Mouse (Mus musculus) liver, adult 2 months (tissue): Measurements from ENCODE around the gene Dazap2.

Source experiments
- CTCF ChIP-seq: fragments of 200-500 bp; IDR thresholded peaks from 2 replicates; pipeline ENCODE4 v1.5.1; 2011; ENCODE audit warnings: low read depth, low read length, control low read depth
- POLR2A ChIP-seq: fragments of 200-500 bp; IDR thresholded peaks from 2 replicates; pipeline ENCODE4 v1.6.1; 2011; ENCODE audit warnings: low read length, control low read depth; ENCODE audit not compliant: insufficient read depth; ENCODE audit errors: extremely low read depth

DNA sequence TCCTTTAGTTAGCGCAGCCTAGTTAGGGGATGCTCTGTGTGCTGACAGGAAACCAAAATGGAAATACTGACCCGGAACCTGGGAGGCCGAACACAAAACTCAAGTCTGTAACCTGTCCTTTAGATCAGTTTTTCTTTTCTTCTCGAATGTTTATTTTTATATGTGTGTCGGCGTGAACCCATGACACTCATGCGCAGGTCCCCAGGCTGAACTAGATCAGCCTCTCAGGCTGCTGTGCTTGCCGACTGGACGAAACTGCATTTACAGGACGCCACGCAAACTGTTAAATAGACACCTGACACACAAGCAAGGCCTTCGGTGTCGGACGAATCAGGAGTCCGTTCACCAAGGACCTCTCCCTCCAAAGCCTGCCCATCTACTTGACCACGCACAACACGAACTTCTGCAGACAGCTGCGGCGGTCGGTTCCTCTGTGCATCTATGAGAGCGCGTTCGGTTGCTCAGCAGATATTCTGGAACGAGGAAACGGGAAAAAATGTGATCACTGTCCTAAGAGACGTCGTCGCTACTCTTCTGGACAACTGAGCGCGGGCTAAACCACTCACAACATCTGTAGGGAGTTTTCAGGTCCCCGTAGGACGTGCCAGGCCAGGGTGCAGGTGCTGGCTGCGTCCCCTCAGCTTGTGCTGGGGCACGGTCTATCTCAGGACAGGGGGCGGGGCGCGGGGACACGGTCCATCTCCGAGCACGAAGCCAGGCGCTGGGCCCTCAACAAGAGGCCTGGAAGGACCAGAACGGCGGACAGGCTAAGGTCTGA is 742 bp upstream of the Dazap2 start:
- TF ChIP-seq CTCF (no peak), POLR2A (no peak)
